Mouse (Mus musculus) testis, postnatal 14 days (tissue): ENCODE measurements around the gene Vmn1r239-ps.
"Not testable (repeated sequence)": the region's sequence is repeated elsewhere in the genome, so short reads cannot be mapped to it uniquely, and the experiment has no call there.

Source experiments
- DNase-seq: peaks from one replicate; pipeline ENCODE4 v3.0.0; 2021; ENCODE audit warnings: low spot score

The Vmn1r239-ps gene

DNA sequence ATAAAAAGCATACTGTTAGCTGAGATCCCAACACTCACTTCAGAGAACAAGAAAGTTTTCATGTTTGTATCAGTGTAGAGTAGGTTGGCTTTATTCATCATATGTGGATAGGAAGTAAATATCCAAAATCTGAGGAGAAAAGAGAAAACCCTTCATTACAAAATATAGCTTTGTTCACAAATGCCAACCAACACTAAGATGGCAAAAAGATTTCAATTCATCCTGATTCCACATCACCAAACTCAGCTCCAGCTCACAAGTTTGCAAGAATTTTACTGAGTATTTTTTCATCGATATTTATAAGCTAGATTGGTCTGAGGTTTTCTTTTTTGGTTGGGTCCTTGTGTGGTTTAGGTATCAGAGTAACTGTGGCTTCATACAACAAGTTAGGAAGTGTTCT is at the start of gene Vmn1r239-ps:
TSS of gene Vmn1r239-ps (minus strand) at position 101 of the 400 bp plus-strand sequence.
- DNase-seq = not testable (repeated sequence)

DNA sequence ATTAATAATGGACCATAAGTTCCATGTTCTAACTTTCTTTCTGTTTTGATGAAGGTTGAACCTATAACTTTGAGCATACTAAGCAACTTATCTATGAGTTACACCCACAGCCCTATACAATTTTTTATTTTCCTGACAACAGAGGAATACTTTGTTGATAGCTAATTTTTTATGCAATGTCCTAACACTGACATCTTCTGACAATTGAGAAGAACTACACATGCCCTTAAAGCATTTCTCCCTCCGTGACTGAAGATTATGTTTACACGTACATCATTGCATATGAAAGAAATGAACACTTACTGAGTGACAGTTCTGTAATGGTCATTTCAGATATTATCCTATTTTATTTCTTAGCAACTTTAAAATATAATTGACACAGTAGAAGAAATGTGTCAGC is 36.0 kb upstream of the Vmn1r239-ps start:
- DNase-seq = no peak

DNA sequence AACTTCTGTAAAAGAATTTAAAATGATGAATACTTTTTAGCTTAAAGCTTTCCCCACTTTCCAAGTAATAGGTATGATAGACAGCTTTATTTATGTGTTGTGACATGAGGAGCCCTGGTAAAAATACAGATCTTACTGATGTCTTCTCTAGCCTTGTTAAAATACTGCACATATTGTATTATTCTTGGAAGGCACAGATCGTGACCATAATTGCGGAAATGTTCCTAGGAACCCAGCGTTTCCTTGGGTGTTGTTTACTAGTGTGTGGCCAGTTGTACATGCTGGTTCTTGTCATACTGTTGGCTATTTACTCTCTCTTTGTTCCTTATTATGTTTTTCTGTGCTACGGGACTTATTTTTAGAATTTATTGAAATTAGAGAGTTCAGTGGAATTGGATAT is 10.1 kb downstream of the Vmn1r239-ps start:
- DNase-seq = no peak

DNA sequence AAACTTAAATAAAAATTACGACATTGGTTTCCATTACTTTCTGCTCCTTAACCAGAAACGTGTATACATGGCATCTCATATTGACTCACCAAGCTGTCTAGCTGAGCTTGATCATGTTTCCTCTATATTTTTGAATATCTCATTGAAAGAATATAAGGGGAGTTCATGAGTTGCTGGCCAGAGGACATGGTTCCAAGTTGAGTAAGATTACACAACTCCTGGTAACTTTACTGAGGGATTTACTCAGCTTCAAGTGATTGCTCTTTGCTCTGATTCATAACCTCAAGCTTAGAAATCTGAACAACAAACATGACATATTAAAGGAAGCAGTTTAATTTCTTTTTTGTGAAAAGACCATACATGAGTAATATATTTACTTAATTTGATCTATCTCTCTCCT is 18.1 kb downstream of the Vmn1r239-ps start:
- no peak for DNase-seq

DNA sequence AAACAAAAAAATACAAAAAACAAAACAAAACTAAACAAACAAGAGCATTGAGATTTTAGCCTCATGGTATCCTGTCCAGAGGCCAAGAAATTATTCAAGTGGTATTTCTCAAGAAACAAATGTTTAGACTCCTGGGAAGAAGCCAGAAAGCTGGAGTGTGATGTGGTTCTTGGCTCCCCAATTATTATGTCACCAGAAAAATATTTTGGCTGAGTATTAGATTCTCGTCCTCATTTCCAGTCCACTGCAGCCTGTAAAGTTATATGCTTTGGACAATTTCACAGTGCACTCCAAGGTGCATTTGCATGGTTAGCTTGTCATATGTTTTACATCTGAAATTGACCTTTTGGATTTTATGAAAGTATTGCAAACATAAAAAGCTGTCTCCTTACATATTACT is 23.8 kb downstream of the Vmn1r239-ps start:
- no peak for DNase-seq

DNA sequence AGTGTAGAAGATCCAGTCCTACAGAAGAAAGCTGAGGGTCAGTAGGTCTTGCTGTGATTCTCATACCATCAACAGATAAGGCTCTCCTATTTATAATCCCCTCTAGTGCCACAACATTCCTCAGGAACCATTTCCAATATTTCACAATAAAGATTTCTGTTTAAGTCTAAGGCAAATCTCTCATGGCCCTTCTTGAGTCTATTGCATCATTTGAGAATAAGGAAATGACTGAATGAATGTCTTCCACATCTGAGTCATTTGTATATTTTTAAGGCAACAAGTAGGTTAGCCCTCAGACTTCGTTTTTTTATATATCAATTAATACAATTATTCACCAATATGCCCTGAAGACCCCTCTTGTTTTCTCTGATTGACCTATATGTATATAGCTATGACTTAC is 24.4 kb downstream of the Vmn1r239-ps start, which contains the start of gene Il13ra2:
TSS of gene Il13ra2 (minus strand) at position 64 of the 400 bp plus-strand sequence.
- no peak for DNase-seq
